Mouse (Mus musculus) limb, embryonic 11.5 days (tissue): ENCODE results near the gene Mxi1. TPM values are rescaled to one million over a fixed set of nuclear protein-coding genes. Genes with fewer than 3 reads are reported as not detected.
A peak's percentile ranks its signal among the peaks of the same experiment; 100 is the strongest.

Experiments
- ATAC-seq: fragments of 200-750 bp; cut with Nextera tagmentation; 2 replicates; pipeline ENCODE4 v1.8.0; 2017; ENCODE audit warnings: low read depth; ENCODE audit not compliant: insufficient number of reproducible peaks, low FRiP score, low TSS enrichment
- DNase-seq: peaks from one replicate; pipeline ENCODE4 v3.0.0-alpha.2; 2015; ENCODE audit warnings: low spot score
- H3K27ac ChIP-seq: fragments of 300-500 bp; sonication (generic); replicated peaks from 2 replicates; pipeline ENCODE4 v1.5.1; 2014; ENCODE audit warnings: low read depth, mild to moderate bottlenecking, low read length
- H3K27me3 ChIP-seq: fragments of 300-500 bp; sonication (generic); 2 replicates; pipeline ENCODE4 v1.6.1; 2014; ENCODE audit warnings: mild to moderate bottlenecking, low read length, mixed read lengths; ENCODE audit not compliant: control insufficient read depth, insufficient read depth
- H3K36me3 ChIP-seq: fragments of 300-500 bp; sonication (generic); 2 replicates; pipeline ENCODE4 v1.6.1; 2014; ENCODE audit warnings: mild to moderate bottlenecking, low read length, moderate library complexity, mixed read lengths; ENCODE audit not compliant: control insufficient read depth, insufficient read depth
- H3K4me1 ChIP-seq: fragments of 300-500 bp; sonication (generic); 2 replicates; pipeline ENCODE4 v1.6.1; 2014; ENCODE audit warnings: low read length, mixed read lengths; ENCODE audit not compliant: control insufficient read depth, insufficient read depth
- H3K4me2 ChIP-seq: fragments of 300-500 bp; sonication (generic); 2 replicates; pipeline ENCODE4 v1.6.1; 2014; ENCODE audit warnings: low read depth, mild to moderate bottlenecking, moderate library complexity; ENCODE audit not compliant: severe bottlenecking
- H3K4me3 ChIP-seq: fragments of 300-500 bp; sonication (generic); 2 replicates; pipeline ENCODE4 v1.5.1; 2014; ENCODE audit warnings: low read depth, low read length
- H3K9ac ChIP-seq: fragments of 300-500 bp; sonication (generic); 2 replicates; pipeline ENCODE4 v1.6.1; 2014; ENCODE audit warnings: mild to moderate bottlenecking, low read length
- H3K9me3 ChIP-seq: fragments of 300-500 bp; sonication (generic); 2 replicates; pipeline ENCODE4 v1.6.1; 2016; ENCODE audit warnings: low read length; ENCODE audit not compliant: control insufficient read depth
- WGBS: fragments of 180-500 bp; shearing (Covaris S2); extraction: QIAGEN DNeasy Blood & Tissue Kit; methylation state at CpG from one replicate; pipeline ENCODE4 v1.1.7; 2014; 5-methylcytosine and 5-hydroxymethylcytosine counted together
- polyA plus RNA-seq: library from polyadenylated mRNA; unstranded; fragments of >200 nt; fragmentation: Nextera tagmentation; extraction: Ambion mirVana; gene quantifications from 2 replicates; pipeline ENCODE4 v1.2.1, GENCODE M21; 2014

The Mxi1 gene
- polyA plus RNA-seq, 1 experiment from 2014 or later = 41.5 TPM

DNA sequence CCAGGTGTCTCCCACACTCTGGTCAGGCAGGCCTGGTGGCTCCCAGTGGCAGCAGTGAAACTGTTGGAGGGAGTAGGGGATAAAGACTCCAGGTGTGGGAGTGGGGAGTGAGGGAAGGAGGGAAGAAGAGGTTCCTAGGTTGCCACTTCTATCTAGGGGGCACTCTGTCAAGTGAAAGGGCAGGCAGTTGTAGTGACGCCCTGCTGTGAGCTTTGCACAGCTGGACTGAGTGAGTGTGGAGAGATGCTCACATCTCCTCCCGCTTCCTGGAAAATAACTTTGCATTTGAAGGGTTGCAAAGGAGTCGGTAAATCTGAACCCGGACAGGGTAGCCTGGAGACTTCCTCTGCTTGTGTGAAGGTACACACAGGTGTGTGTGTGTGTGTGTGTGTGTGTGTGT, 687 bp upstream of the Mxi1 start:
- H3K27me3 ChIP-seq = no peaks in the 10 kb centered on the region
- H3K4me1 ChIP-seq = peaks cover 7% of the 10 kb centered on the region; the same call in 1 of the 2 replicates
- DNase-seq (no peak), ATAC-seq (no peak)
- H3K4me2 ChIP-seq = no peak overlapping the region
- WGBS = 22% methylated on average over 4 of the region's 4 CpGs
- no peaks in the 10 kb centered on the region for H3K36me3 ChIP-seq
- no peaks in the 10 kb centered on the region for H3K9me3 ChIP-seq
- H3K27ac ChIP-seq = no peak overlapping the region
- H3K4me3 ChIP-seq = no peak overlapping the region
- no peak overlapping the region for H3K9ac ChIP-seq

DNA sequence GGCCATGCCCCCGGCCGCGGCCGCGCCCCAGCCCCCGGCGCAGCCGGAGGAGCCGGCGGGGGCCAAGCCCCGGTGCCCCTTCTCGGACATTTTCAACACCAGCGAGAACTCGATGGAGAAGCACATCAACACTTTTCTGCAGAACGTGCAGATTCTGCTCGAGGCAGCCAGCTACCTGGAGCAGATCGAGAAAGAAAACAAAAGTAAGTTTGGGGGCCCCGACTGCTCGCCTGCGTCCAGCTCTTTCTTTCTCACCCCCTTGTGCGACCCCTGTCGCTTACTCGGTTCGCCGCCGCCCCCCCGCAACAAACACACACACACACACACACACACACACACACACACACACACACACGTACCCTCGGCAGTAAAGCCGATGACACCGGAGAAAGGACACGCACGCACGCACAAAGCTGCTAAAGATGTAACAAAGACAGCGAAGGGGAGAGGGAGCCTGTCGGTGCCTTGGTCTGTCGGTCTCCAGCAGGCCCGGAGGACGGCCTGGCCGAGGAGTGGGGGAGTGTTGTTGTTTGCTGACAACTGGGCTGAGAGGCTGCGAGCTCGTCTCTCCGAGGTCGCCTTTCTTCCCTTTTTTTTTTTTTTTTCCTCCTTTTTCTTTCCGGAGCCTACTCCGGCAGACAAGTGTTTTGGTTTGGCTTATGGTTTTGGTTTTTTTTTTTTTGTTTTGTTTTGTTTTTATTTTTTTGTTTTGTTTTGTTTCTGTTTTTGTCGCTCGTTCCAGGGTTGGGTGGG, 629 bp downstream of the Mxi1 start:
- Histone ChIP-seq H3K9me3 (no peaks in the 10 kb centered on the region), H3K27ac (peak overlapping the region; percentile 81), H3K4me1 (peaks cover 13% of the 10 kb centered on the region), H3K4me3 (peak overlapping the region; percentile 79), H3K9ac (peak overlapping the region; percentile 88), H3K4me2 (peak overlapping the region; percentile 95), H3K36me3 (no peaks in the 10 kb centered on the region), H3K27me3 (no peaks in the 10 kb centered on the region)
- WGBS = under 1% methylated on average over 45 of the region's 48 CpGs
- peak; percentile 68 for DNase-seq
- ATAC-seq = no peak

DNA sequence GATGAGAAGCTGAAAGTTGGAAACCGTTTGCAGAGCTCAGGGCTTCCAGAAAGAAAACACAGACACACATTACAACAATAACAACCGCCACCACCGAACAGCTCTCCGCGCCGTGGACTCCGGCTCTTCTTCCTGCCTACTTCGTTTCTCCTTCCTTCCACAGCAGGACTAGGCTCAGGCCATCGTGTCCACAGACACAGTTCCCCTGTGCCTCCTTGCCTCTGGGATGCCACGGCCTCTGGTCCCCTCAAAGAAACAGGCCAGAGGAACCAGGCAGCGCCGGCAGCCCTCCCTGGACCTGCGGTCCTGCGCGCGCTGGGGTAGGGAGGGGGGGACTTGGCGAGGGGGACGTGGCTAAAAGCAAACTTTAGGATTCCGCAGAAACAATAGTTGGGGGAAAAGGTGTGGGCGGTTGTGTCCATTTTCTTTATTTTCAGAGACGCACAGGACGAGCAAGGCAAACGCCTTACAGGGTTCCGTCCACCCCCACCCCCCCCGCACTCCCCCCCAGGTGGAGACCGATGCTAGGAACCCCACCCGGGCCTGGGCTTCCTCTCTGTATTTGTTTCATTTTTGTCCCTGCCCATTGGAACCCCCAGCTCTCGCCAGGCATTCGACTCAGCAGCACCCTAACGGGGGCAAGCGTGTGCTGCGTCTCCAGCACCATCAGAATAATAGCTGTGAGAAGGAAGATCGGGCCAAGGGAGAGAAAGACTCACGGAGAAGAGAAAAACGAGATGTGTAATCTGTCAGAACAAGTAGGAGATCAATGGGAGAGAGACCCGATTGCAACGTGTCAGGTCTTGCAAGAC, 1.4 kb downstream of the Mxi1 start:
- Histone ChIP-seq H3K27ac (peak overlapping the region; percentile 92; the same call in 1 of the 2 replicates), H3K4me2 (peak overlapping the region; percentile 95), H3K9ac (peak overlapping the region; percentile 88), H3K4me1 (peaks cover 13% of the 10 kb centered on the region), H3K4me3 (peak overlapping the region; percentile 79), H3K9me3 (no peaks in the 10 kb centered on the region), H3K27me3 (no peaks in the 10 kb centered on the region), H3K36me3 (no peaks in the 10 kb centered on the region)
- ATAC-seq = no peak
- under 1% methylated on average over 37 of the region's 37 CpGs for WGBS
- peak; percentile 65 for DNase-seq

DNA sequence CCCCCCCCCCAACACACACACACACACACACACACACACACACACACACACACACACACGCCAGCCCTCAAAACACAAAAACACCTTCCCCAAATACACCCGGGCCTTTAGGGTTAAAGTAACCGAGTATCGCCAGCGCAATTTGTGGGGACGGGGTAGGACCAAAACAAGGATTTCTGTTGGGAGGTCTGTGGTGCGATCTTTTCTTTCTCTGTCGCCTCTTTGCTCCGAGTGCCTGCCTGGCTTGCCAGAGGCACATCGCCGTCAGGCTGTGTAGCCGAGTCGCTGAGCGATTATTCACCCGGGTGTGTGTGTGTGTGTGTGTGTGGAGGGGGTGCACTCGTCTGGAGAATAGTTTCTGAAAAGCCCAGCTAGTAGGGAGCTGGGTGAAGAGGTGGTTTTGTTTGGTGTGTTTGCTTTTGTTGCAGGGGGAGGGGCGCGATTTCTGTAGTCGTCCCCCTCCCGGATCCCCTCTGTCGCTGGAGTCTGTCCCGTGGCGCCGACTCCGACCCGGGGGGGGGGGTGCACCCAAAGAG, 2.1 kb downstream of the Mxi1 start:
- DNase-seq (peak; percentile 75), ATAC-seq (no peak)
- 0% methylated on average over 26 of the region's 26 CpGs for WGBS
- no peaks in the 10 kb centered on the region for H3K36me3 ChIP-seq
- peak overlapping the region; percentile 92 for H3K27ac ChIP-seq
- peak overlapping the region; percentile 88 for H3K9ac ChIP-seq
- H3K9me3 ChIP-seq = no peaks in the 10 kb centered on the region
- peaks cover 13% of the 10 kb centered on the region for H3K4me1 ChIP-seq
- peak overlapping the region; percentile 79 for H3K4me3 ChIP-seq
- peak overlapping the region; percentile 95 for H3K4me2 ChIP-seq
- H3K27me3 ChIP-seq = no peaks in the 10 kb centered on the region

DNA sequence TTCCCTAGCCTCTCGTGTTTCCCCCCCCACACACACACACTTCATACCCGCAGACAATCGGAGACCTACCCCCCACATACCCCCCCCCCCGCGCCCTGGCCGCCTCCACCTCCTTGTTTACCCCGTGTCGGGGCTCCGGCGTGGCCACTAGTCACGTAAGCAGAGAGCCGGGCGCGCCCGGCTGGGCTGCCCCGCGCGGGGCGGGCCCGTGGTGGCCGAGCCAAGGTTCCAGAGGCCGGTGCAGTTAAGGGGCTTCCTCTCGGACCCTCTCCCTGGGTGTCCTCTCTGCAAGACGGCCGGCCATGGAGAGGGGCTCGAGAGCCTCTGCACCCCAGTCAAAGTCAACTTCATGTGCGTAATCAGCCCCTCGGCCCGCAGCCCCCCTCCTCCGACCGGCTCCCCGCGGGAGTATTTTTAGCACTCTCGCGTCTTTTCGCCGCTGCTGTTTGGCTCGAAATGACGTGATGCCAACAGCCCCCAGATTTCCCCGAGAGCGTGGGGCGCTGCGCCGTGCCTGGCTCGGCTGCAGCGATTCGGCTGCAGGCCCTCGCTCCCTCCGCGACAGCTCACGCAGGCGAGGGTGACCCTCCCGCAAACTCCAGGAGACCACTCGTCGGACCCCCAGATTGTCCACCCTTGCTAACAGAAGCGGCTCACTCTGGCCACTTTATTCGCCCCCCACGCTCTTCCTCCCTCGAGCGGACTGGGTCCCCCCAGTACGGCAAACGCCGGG, 2.8 kb downstream of the Mxi1 start:
- peak overlapping the region; percentile 79 for H3K4me3 ChIP-seq
- peak overlapping the region; percentile 92 for H3K27ac ChIP-seq
- no peaks in the 10 kb centered on the region for H3K9me3 ChIP-seq
- peaks cover 13% of the 10 kb centered on the region for H3K4me1 ChIP-seq
- H3K27me3 ChIP-seq = no peaks in the 10 kb centered on the region
- H3K9ac ChIP-seq = peak overlapping the region; percentile 88
- peak; percentile 8; the same call in 1 of the 2 replicates for ATAC-seq
- peak; percentile 81 for DNase-seq
- H3K36me3 ChIP-seq = no peaks in the 10 kb centered on the region
- under 1% methylated on average over 61 of the region's 63 CpGs for WGBS
- H3K4me2 ChIP-seq = peak overlapping the region; percentile 95

DNA sequence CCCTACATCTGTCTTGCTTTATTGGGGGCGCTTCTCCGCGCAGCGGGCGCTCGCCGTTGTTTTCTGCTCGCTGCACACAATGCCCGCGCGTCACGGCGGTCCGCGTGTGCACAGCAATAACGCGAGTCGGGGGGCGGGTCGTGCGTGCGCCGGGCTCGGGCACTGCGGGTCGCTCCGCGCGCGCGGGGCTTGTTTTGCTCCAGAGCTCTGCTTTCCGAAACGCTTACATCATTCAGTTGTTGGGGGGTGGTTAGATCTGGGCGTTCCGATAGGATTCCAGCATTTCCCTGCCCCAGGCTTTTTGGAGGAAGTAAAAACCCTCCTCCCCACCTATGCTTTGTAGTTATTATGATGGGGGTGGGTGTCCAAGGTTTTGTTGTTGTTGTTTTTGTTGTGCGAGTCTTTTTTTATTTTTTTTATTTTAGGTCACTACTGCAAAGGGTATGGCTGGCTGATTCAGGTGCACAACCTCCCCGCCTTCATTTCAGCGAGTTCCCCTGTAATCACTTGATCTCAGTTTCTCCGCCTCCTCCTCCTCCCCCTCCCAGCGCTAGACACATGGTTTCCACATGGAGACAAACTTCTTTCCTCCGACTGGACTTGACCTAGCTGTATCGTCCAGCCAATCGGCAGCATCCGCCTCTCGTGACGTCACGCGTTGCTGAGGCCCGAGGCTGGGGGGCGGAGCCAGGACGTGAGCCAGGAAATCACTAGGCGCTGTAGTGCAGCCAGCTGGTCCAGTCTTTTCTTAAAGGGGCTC, 3.5 kb downstream of the Mxi1 start:
- DNase-seq (peak; percentile 100), ATAC-seq (peak; percentile 85)
- WGBS = under 1% methylated on average over 52 of the region's 52 CpGs
- H3K9ac ChIP-seq = peak overlapping the region; percentile 88
- no peaks in the 10 kb centered on the region for H3K9me3 ChIP-seq
- H3K27me3 ChIP-seq = no peaks in the 10 kb centered on the region
- H3K4me2 ChIP-seq = peak overlapping the region; percentile 95
- H3K4me3 ChIP-seq = peak overlapping the region; percentile 79
- peak overlapping the region; percentile 92 for H3K27ac ChIP-seq
- H3K36me3 ChIP-seq = no peaks in the 10 kb centered on the region
- H3K4me1 ChIP-seq = peaks cover 13% of the 10 kb centered on the region

DNA sequence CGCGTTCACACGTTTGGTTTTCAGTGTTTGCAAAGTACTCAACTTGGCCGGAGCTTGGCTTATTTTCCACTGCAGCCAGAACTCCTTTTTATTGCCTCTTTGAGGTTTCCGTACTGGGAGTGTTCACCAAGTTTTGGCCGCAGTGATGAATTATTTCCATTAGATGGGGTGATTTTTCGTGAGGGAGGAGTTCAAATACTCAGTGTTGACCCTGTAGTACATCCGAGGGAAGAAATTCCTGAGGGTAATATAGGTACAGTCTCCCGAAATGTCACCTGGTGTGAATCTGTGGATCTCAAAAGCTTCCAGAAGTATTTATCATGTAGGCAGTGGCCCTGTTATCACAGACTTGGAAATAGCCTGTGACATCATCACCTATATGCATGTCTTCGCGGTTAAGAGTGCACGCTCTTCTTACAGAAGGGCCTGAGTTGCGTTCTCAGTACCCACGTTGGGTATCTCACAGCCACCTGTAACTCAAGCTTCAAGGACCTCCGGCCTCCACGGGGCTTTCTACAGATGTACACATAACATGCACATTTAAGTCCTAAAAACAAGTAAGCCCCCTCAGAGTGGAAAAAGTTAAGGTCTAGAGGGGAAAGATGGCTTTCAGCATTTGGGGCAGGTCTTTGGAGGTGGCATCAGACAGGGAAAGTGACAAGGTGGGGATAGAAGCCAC, 4.4 kb downstream of the Mxi1 start:
- H3K4me3 ChIP-seq = peak overlapping the region; percentile 79
- H3K27me3 ChIP-seq = no peaks in the 10 kb centered on the region
- ATAC-seq (no peak), DNase-seq (no peak)
- no peaks in the 10 kb centered on the region for H3K36me3 ChIP-seq
- 51% methylated on average over 16 of the region's 16 CpGs for WGBS
- no peaks in the 10 kb centered on the region for H3K9me3 ChIP-seq
- H3K27ac ChIP-seq = no peak overlapping the region; the same call in 1 of the 2 replicates
- no peak overlapping the region for H3K9ac ChIP-seq
- H3K4me1 ChIP-seq = peaks cover 11% of the 10 kb centered on the region
- peak overlapping the region; percentile 95 for H3K4me2 ChIP-seq
